Mouse (Mus musculus) olfactory bulb, adult 2 months (tissue): ENCODE results near the gene Tmem247. TPM values are rescaled to one million over a fixed set of nuclear protein-coding genes. Genes with fewer than 3 reads are reported as not detected.

Experiments used
- H3K27ac ChIP-seq: fragments of 200-500 bp; 2 replicates; pipeline ENCODE4 v1.5.1; 2012; ENCODE audit warnings: low read depth, low read length; ENCODE audit not compliant: insufficient read depth
- H3K4me1 ChIP-seq: fragments of 200-500 bp; 2 replicates; pipeline ENCODE4 v1.6.1; 2012; ENCODE audit warnings: low read length; ENCODE audit not compliant: control insufficient read depth, insufficient read depth
- H3K4me3 ChIP-seq: fragments of 200-500 bp; 2 replicates; pipeline ENCODE4 v1.5.1; 2012; ENCODE audit warnings: mild to moderate bottlenecking, low read depth, low read length, moderate library complexity; ENCODE audit not compliant: insufficient read depth
- CTCF ChIP-seq: fragments of 200-500 bp; IDR thresholded peaks from 2 replicates; pipeline ENCODE4 v1.5.1; 2012; ENCODE audit warnings: low read depth, mild to moderate bottlenecking, low read length, moderate library complexity; ENCODE audit not compliant: insufficient read depth
- POLR2A ChIP-seq: fragments of 200-500 bp; IDR thresholded peaks from 2 replicates; pipeline ENCODE4 v1.6.1; 2012; ENCODE audit warnings: mild to moderate bottlenecking, low read depth, low read length, moderate library complexity; ENCODE audit not compliant: insufficient read depth
- WGBS: fragments of 180-500 bp; shearing (Covaris S2); methylation state at CpG from one replicate; pipeline ENCODE4 v1.1.7; 2018; 5-methylcytosine and 5-hydroxymethylcytosine counted together
- polyA plus RNA-seq: library from polyadenylated mRNA; stranded (reverse); fragments of >200 nt; gene quantifications from 2 replicates; pipeline ENCODE4 v1.2.4, GENCODE M21; 2012; ENCODE audit warnings: low replicate concordance; ENCODE audit not compliant: missing spikeins, insufficient read depth, insufficient read length

The Tmem247 gene
- polyA plus RNA-seq, 1 experiment, result not detected

DNA sequence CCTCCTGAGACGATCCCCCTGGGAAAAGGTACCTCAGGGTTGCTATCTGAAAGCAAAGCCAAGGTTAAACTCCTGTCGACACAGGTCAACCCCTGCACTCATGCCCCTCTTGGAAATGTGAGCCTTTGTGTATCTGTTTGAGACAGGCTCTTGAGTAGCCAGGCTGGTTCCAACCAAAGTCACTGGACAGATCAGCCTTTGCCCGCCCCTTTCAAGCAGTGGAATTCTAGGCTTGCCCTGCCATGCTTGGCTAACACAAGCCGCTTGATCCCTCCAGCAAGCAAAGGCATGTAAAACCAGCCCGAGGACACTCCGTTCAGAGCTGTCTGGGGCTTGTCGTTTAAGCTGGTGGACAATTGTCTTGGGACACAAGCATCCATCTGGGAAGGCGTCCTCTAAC, 8.8 kb upstream of the Tmem247 start:
- H3K27ac ChIP-seq, result no peak overlapping the region
- peaks cover 26% of the 10 kb centered on the region for H3K4me1 ChIP-seq
- WGBS, result 85% methylated on average over 8 of the region's 8 CpGs

DNA sequence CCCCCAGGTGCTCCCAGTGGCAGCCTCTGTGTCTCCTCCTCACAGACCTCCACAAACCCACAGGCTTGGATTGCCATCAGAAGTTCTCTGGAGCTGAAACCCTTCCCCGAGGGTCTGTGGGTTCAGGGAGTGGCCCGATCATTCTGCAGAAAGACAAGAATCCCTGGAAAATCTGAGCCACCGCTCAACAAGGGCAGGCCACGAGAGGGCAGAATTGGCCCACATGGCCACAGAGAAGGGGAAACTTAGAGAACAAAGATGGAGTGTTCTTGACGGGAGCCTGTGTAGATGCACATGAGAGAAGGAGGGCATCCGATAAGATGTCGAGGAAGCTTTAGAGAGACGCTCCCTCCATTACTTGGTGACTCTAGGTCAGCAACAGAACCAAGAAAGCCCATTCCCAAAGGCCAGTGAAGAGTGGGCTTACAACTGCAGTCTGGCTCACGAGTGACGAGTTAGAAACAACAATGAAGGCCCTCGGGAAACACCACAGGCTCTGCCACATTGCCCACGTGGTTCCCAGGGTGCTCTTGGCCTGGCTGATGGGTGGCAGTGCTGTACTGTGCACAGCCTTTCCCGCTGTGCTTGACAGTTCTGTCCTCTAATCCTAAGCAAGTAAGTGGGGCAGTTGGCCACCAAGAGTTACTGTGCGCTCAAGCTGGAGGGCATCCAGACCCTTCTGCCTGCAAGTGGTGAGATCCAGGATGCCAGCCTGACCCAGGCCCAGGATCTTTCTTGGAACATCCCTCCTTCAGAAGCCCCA, 7.2 kb upstream of the Tmem247 start:
- no peak overlapping the region for H3K4me3 ChIP-seq
- WGBS, result 35% methylated on average over 14 of the region's 14 CpGs
- TF ChIP-seq POLR2A (no peak), CTCF (peak; percentile 75)
- peaks cover 15% of the 10 kb centered on the region for H3K4me1 ChIP-seq
- H3K27ac ChIP-seq, result no peak overlapping the region

More for the DNA sequence above, 8.8 kb upstream of the Tmem247 start:
- H3K4me3 ChIP-seq, result no peak overlapping the region
- TF ChIP-seq POLR2A (no peak), CTCF (no peak)

DNA sequence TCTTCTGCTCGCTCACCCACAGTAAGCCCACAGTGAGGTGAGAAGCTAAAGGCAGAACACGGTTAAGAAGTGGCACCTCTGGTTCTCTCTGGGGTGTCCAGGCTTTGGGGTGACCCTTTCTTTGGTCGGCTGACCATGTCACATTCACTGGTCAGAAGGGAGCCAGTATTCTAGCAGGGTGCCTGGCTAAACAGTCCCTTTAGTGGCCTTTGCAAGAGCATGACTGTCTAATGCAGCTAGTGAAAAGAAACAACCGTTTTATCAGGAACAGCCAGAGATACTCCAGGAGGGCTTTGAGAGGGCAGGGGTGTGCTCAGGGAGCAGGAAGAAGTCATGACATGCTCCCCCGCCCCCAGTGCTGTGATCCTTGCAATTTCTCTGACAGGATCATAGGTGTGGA, 5.9 kb upstream of the Tmem247 start:
- H3K4me1 ChIP-seq, result peaks cover 10% of the 10 kb centered on the region; the same call in 1 of the 2 replicates
- H3K4me3 ChIP-seq, result no peak overlapping the region
- H3K27ac ChIP-seq, result no peak overlapping the region
- 72% methylated on average over 5 of the region's 5 CpGs for WGBS
- TF ChIP-seq POLR2A (no peak), CTCF (no peak)

DNA sequence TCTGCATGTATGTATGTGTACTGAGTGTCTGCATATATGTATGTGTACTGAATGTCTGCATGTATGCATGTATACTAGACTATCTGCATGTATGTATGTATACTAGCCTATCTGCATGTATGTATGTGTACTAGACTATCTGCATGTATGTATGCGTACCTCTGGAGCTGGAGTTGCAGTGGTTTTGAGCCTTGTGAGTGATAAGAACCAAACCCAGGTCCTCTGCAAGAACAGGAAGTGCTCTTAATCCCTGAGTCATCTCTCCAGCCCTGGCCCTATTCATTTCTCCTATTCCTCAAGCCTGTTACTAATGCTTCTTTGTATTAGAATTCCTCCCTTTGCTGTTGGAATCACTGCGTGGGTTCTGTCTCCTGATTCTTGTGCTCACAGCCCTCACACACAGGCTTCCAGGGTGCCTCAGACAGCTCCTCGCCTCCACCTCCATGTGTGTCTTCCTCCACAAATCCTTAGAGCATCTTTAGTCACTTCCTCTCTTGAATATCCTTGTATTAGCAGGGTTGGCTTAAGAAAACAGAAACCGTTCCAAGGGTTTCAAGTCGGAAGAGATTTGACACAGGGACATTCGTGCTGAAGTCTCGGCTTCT, 4.0 kb upstream of the Tmem247 start:
- no peak for TF ChIP-seq CTCF
- TF ChIP-seq POLR2A, result no peak
- H3K4me3 ChIP-seq, result no peak overlapping the region
- 53% methylated on average over 7 of the region's 7 CpGs for WGBS
- peaks cover 10% of the 10 kb centered on the region; the same call in 1 of the 2 replicates for H3K4me1 ChIP-seq
- H3K27ac ChIP-seq, result peak overlapping the region; percentile 75

DNA sequence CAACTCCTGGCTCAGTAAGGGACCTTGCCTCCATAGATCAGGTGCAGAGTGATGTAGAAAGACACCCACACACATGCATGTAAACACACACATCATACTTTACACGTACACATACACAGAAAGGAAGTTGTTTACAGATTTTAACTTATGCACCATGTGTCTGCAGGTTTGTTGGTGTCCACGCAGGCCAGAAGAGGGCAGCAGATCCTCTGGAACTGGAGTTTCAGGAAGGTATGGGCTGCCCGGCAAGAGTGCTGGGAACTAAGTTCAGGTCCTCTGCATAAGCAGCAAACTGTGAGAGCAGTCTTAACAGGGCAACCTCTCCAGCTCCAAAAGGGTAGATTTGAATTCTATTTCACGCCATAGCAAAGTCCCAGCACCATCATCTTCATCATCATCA, 1.6 kb upstream of the Tmem247 start:
- peaks cover 5% of the 10 kb centered on the region; the same call in 1 of the 2 replicates for H3K4me1 ChIP-seq
- H3K4me3 ChIP-seq, result no peak overlapping the region
- 87% methylated on average over 4 of the region's 4 CpGs for WGBS
- H3K27ac ChIP-seq, result no peak overlapping the region
- no peak for TF ChIP-seq CTCF
- TF ChIP-seq POLR2A, result no peak

DNA sequence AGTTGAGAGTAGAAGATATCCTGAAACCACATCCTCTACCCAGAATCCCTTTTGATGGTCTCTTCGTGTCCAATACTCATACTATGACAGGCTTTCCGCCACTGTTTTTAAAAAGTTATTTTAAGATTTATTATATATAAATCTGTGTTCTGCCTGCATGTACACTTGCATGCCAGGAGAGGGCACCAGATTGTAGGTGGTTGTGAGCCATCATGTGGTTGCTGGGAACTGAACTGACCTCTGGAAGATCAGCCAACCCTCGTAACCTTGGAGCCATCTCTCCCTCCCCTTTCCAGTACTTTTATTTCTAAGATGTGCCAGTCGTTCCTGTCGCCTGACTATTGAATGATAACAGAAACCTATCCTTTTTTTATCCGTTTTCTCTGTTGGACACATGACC, 1.6 kb downstream of the Tmem247 start:
- TF ChIP-seq POLR2A (no peak), CTCF (no peak)
- peaks cover 1% of the 10 kb centered on the region; the same call in 1 of the 2 replicates for H3K4me1 ChIP-seq
- H3K27ac ChIP-seq, result no peak overlapping the region
- 72% methylated on average over 6 of the region's 6 CpGs for WGBS
- H3K4me3 ChIP-seq, result no peak overlapping the region

DNA sequence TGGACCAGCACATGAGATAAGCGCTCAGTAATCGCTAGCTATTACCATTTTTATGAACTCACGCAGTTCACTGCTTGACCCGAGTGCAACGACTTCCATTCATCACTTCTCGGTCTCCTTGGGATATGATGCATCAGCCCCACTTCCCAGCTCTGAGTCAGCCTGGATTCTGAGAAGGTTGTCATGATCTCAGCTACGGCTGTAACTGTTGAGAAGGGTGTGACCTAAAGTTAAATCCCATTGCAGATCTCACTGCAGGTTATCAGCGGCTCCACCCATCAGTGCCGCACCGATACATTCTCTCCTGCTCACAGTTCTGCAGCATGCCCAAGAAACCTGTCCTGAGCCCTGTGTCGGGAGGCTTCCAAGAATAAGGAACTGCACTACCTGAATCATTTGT, 2.6 kb downstream of the Tmem247 start:
- Histone ChIP-seq H3K27ac (no peak overlapping the region), H3K4me1 (no peaks in the 10 kb centered on the region; the same call in 1 of the 2 replicates), H3K4me3 (no peak overlapping the region)
- TF ChIP-seq POLR2A (no peak), CTCF (no peak)
- 86% methylated on average over 11 of the region's 11 CpGs for WGBS

DNA sequence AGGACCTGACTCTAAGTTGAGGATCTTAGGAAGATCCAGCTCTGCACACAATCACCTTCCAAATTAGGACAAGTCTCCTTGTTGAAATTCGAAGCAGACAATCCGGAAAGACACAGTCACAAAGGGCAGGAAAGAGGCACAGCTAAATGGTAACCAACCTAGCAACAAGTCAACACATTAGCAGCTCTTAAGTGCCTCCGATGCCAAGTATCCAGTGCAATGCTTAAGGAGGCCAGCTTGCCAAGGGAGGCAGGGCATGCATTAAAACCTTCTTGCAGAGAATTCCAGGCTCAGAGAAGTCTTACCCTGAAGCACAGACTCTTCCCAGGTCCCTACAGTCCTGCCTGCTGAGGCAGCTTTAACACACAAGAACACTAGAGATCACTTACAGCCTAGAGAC, 7.5 kb downstream of the Tmem247 start:
- 56% methylated on average over 3 of the region's 3 CpGs for WGBS
- Histone ChIP-seq H3K4me3 (no peak overlapping the region), H3K27ac (0 out of 2 replicates have a peak overlapping the region, but pooled peaks have one; percentile 32)

DNA sequence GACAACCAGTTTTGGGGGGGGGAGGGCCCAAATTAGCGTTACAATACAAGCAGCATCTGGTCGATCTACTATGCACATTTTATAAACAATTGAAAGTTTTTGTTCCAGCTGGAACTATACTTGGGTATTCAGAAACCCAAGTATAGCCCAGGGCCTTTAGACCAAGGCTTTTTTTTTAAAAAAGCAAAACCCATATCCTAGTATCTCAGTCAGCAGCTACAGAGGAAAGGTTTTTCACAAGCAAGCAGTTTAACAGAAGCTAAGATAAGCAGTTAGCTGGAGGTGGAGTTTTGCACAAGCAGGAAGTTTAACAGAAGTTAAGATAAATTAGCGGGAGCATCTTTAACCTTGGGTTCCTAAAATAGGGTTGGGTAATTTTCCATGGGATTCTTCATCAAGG, 9.7 kb downstream of the Tmem247 start:
- Histone ChIP-seq H3K27ac (no peak overlapping the region), H3K4me3 (no peak overlapping the region), H3K4me1 (no peaks in the 10 kb centered on the region)
- 91% methylated on average over 3 of the region's 3 CpGs for WGBS
- TF ChIP-seq CTCF (no peak), POLR2A (no peak)

More for the DNA sequence above, 7.5 kb downstream of the Tmem247 start:
- no peaks in the 10 kb centered on the region for H3K4me1 ChIP-seq
- TF ChIP-seq CTCF (no peak), POLR2A (no peak)
